Mouse (Mus musculus) spleen, adult 2 months (tissue): ENCODE measurements around the gene Gm36176. TPM values are rescaled to one million over a fixed set of nuclear protein-coding genes. Genes with fewer than 3 reads are reported as not detected.
"Not testable (repeated sequence)": the region's sequence is repeated elsewhere in the genome, so short reads cannot be mapped to it uniquely, and the experiment has no call there.

ENCODE experiments used
- DNase-seq, 2 experiments: peaks; one replicate each; pipeline versions ENCODE4 v3.0.0 to v3.0.0-alpha.2; 2012 to 2021; ENCODE audit warnings: low spot score in 2 of 2, low read depth in 1 of 2
- H3K27ac ChIP-seq: fragments of 200-500 bp; 2 replicates; pipeline ENCODE4 v1.5.1; 2012; ENCODE audit warnings: low read length, inconsistent platforms; ENCODE audit not compliant: insufficient read depth
- H3K27me3 ChIP-seq: fragments of 200-500 bp; 2 replicates; pipeline ENCODE4 v1.6.1; 2012; ENCODE audit warnings: mild to moderate bottlenecking, moderate library complexity, low read length, inconsistent platforms; ENCODE audit not compliant: control insufficient read depth, insufficient read depth
- H3K36me3 ChIP-seq: fragments of 200-500 bp; 2 replicates; pipeline ENCODE4 v1.6.1; 2012; ENCODE audit warnings: mild to moderate bottlenecking, low read length, inconsistent platforms; ENCODE audit not compliant: control insufficient read depth, insufficient read depth
- H3K4me1 ChIP-seq: fragments of 200-500 bp; 2 replicates; pipeline ENCODE4 v1.6.1; 2011; ENCODE audit warnings: inconsistent platforms; ENCODE audit not compliant: control insufficient read depth, insufficient read depth, insufficient read length
- H3K4me3 ChIP-seq: fragments of 200-500 bp; 2 replicates; pipeline ENCODE4 v1.5.1; 2011; ENCODE audit warnings: mild to moderate bottlenecking, inconsistent platforms; ENCODE audit not compliant: insufficient read depth, insufficient read length; ENCODE audit errors: extremely low read depth
- CTCF ChIP-seq: fragments of 200-500 bp; IDR thresholded peaks from 2 replicates; pipeline ENCODE4 v1.5.1; 2011; ENCODE audit warnings: mild to moderate bottlenecking, inconsistent platforms; ENCODE audit not compliant: insufficient read depth, insufficient read length, insufficient replicate concordance; ENCODE audit errors: extremely low read depth
- POLR2A ChIP-seq: fragments of 200-500 bp; IDR thresholded peaks from 2 replicates; pipeline ENCODE4 v1.6.1; 2011; ENCODE audit warnings: low read depth, low read length, inconsistent platforms
- WGBS: fragments of 180-500 bp; shearing (Covaris S2); methylation state at CpG from one replicate; pipeline ENCODE4 v1.1.7; 2018; 5-methylcytosine and 5-hydroxymethylcytosine counted together
- polyA plus RNA-seq: library from polyadenylated mRNA; depleted of rRNA; stranded (reverse); fragments of >200 nt; gene quantifications from 2 replicates; pipeline ENCODE4 v1.2.3, GENCODE M21; 2012; rRNA removed

The Gm36176 gene
- polyA plus RNA-seq, result not detected in 2 replicates

GRCm38 (mm10) chr10:77846503-77846902 is at the start of gene Gm36176:
Gene Gm36176 (plus strand): TSS chr10:77846803.
- 93% methylated on average over 2 of the region's 3 CpGs for WGBS
- no peak for DNase-seq
- Histone ChIP-seq H3K4me1 (no peaks in the 10 kb centered on the region), H3K27me3 (no peaks in the 10 kb centered on the region), H3K36me3 (no peaks in the 10 kb centered on the region), H3K27ac (no peak within 1 kb of the TSS), H3K4me3 (no peak within 1 kb of the TSS)
- TF ChIP-seq POLR2A (no peak), CTCF (no peak)

GRCm38 (mm10) chr10:77797677-77798076 is 48.9 kb upstream of the Gm36176 start:
- Histone ChIP-seq H3K4me3 (no peak overlapping the region), H3K36me3 (no peaks in the 10 kb centered on the region), H3K27ac (no peak overlapping the region), H3K27me3 (no peaks in the 10 kb centered on the region), H3K4me1 (no peaks in the 10 kb centered on the region)
- WGBS, result 54% methylated on average over 3 of the region's 3 CpGs
- no peak for TF ChIP-seq POLR2A
- TF ChIP-seq CTCF, result no peak
- DNase-seq, result no peak

GRCm38 (mm10) chr10:77798164-77798920 is 48.3 kb upstream of the Gm36176 start:
- 56% methylated on average over 3 of the region's 3 CpGs for WGBS
- H3K27me3 ChIP-seq, H3K27ac ChIP-seq, H3K4me3 ChIP-seq, H3K36me3 ChIP-seq, H3K4me1 ChIP-seq, DNase-seq: not testable (repeated sequence)

- Histone ChIP-seq H3K36me3 (no peaks in the 10 kb centered on the region), H3K27ac (no peak within 1 kb of the TSS), H3K27me3 (no peaks in the 10 kb centered on the region), H3K4me3 (no peak within 1 kb of the TSS), H3K4me1 (no peaks in the 10 kb centered on the region)
- 68% methylated on average over 8 of the region's 8 CpGs for WGBS
- DNase-seq, result no peak
- TF ChIP-seq CTCF (no peak), POLR2A (no peak)
Measured at GRCm38 (mm10) chr10:77798921-77799508, 47.6 kb upstream of the Gm36176 start, which contains the start of gene Gm19668. Gene Gm19668 (minus strand): TSS chr10:77799133.

- Histone ChIP-seq H3K4me1 (no peaks in the 10 kb centered on the region), H3K4me3 (no peak overlapping the region), H3K27me3 (no peaks in the 10 kb centered on the region), H3K27ac (no peak overlapping the region), H3K36me3 (no peaks in the 10 kb centered on the region)
- DNase-seq, result no peak
- TF ChIP-seq POLR2A, result no peak
- TF ChIP-seq CTCF, result no peak
- 59% methylated on average over 3 of the region's 3 CpGs for WGBS
Measured at GRCm38 (mm10) chr10:77804095-77804494, 42.5 kb upstream of the Gm36176 start.

- no peaks in the 10 kb centered on the region for H3K36me3 ChIP-seq
- TF ChIP-seq CTCF (no peak), POLR2A (no peak)
- no peaks in the 10 kb centered on the region for H3K4me1 ChIP-seq
- no peak for DNase-seq
- no peaks in the 10 kb centered on the region for H3K27me3 ChIP-seq
- H3K27ac ChIP-seq, result no peak within 1 kb of the TSS
- H3K4me3 ChIP-seq, result no peak within 1 kb of the TSS
- WGBS, result 71% methylated on average over 5 of the region's 5 CpGs
Measured at GRCm38 (mm10) chr10:77811743-77812142, 34.9 kb upstream of the Gm36176 start, which contains the start of gene Gm9507. Gene Gm9507 (minus strand): TSS chr10:77811843.

- 51% methylated on average over 4 of the region's 4 CpGs for WGBS
- no peak within 1 kb of the TSS for H3K27ac ChIP-seq
Measured at GRCm38 (mm10) chr10:77814382-77814781, 32.2 kb upstream of the Gm36176 start, which contains the start of gene Gm2696. Gene Gm2696 (plus strand): TSS chr10:77814682.

More at GRCm38 (mm10) chr10:77814382-77814781, 32.2 kb upstream of the Gm36176 start, which contains the start of gene Gm2696:
- no peak within 1 kb of the TSS for H3K4me3 ChIP-seq
- H3K27me3 ChIP-seq, result no peaks in the 10 kb centered on the region
- no peaks in the 10 kb centered on the region for H3K36me3 ChIP-seq
- H3K4me1 ChIP-seq, result no peaks in the 10 kb centered on the region
- TF ChIP-seq POLR2A, result no peak
- TF ChIP-seq CTCF, result no peak
- no peak for DNase-seq
